In genomic region chr17:66293581-66293980, GRCm38 (mm10) we compare ENCODE assay signal across 34 mouse cellular contexts.
"Had no signal": no experiment of that assay in that cellular context is flagged by ENCODE, and none has a peak within 500 bp of the region (broad histone marks: within the 10 kb centered on the region; RNA-seq: fewer than 3 reads in every experiment).

No protein-coding gene starts in this region.

- H3K36me3 ChIP-seq: heart, embryonic 13.5 days; heart, embryonic 15.5 days; hindbrain, embryonic 10.5 days; hindbrain, embryonic 12.5 days; hindbrain, embryonic 13.5 days; hindbrain, embryonic 15.5 days; intestine, embryonic 15.5 days; kidney, embryonic 15.5 days had no signal

- H3K27ac ChIP-seq: heart, embryonic 13.5 days; heart, embryonic 15.5 days; hindbrain, embryonic 10.5 days; hindbrain, embryonic 12.5 days; hindbrain, embryonic 13.5 days; hindbrain, embryonic 14.5 days; hindbrain, embryonic 15.5 days; hindbrain, postnatal 0 days; intestine, embryonic 15.5 days; kidney, embryonic 15.5 days; kidney, postnatal 0 days; layer of hippocampus, adult 2 months; left cerebral cortex, adult 2 months had no signal

- DNase-seq: heart, postnatal 10 days; heart, postnatal 14 days; heart, postnatal 36 days; heart, postnatal 4 days; kidney, adult 11 months; kidney, adult 18-20 months; kidney, adult 2 months; kidney, adult 8-10 months; kidney, adult 9 months; kidney, postnatal 10 days; kidney, postnatal 14 days; kidney, postnatal 25 days; kidney, postnatal 36 days; kidney, postnatal 4 days; layer of hippocampus, adult 9-11 months; layer of hippocampus, postnatal 36 days had no signal

- ATAC-seq: hindbrain, embryonic 16.5 days; hindbrain, postnatal 0 days; inflammation-experienced regulatory T-cells, adult 6 months; intestine, embryonic 15.5 days; intestine, embryonic 16.5 days; intestine, postnatal 0 days had no signal

- H3K4me1 ChIP-seq: heart, embryonic 13.5 days; heart, embryonic 15.5 days; hindbrain, embryonic 10.5 days; hindbrain, embryonic 12.5 days; hindbrain, embryonic 13.5 days; hindbrain, embryonic 15.5 days; intestine, embryonic 15.5 days; kidney, embryonic 15.5 days had no signal

- H3K27me3 ChIP-seq: heart, embryonic 15.5 days; hindbrain, embryonic 12.5 days; hindbrain, embryonic 13.5 days; hindbrain, embryonic 15.5 days; kidney, embryonic 15.5 days had no signal

- H3K4me2 ChIP-seq: heart, embryonic 11.5 days; heart, embryonic 13.5 days; heart, embryonic 15.5 days; hindbrain, embryonic 12.5 days; hindbrain, embryonic 13.5 days; hindbrain, embryonic 14.5 days; hindbrain, embryonic 15.5 days; intestine, embryonic 15.5 days; kidney, embryonic 15.5 days had no signal

- H3K9ac ChIP-seq: heart, embryonic 13.5 days; heart, embryonic 15.5 days; hindbrain, embryonic 12.5 days; hindbrain, embryonic 13.5 days; hindbrain, embryonic 14.5 days; hindbrain, embryonic 15.5 days; intestine, embryonic 15.5 days; kidney, embryonic 15.5 days had no signal

- H3K9me3 ChIP-seq: heart, embryonic 15.5 days; hindbrain, embryonic 12.5 days; hindbrain, embryonic 13.5 days; hindbrain, embryonic 15.5 days; intestine, embryonic 15.5 days had no signal

- H3K4me3 ChIP-seq: heart, embryonic 13.5 days; heart, embryonic 15.5 days; hindbrain, embryonic 10.5 days; hindbrain, embryonic 12.5 days; hindbrain, embryonic 13.5 days; hindbrain, embryonic 15.5 days; intestine, embryonic 15.5 days; kidney, embryonic 15.5 days; layer of hippocampus, adult 2 months; left cerebral cortex, adult 2 months had no signal
